Mouse (Mus musculus): Measurements from ENCODE around the gene Ascc3. TPM values are rescaled to one million over a fixed set of nuclear protein-coding genes. Genes with fewer than 3 reads are reported as not detected.

Ascc3 gene
- polyA plus RNA-seq, 1 experiment from 2014 or later: 11.1 TPM

DNA sequence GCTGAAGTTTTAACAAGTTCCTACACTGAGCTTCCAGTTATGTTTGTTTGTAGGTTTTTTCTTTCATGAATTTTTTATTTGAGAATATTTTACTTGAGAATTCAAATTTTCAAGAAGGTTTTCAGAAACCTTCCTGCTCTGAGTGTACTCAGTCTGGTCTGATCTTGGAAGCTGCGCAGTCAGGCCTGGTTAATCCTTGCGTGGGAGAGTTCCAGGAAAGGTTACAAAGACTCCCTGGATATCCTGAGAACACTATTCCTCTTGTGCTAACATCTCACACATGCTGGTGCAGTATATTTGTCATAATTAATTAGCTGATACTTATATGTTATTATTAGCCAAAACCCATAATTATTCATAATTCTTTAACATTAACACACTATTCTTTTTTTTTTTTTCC lies 242.1 kb downstream of the Ascc3 start:
- Histone ChIP-seq H3K4me2 (ENCODE audit: low read length) (no peak overlapping the region), H3K27me3 (ENCODE audit: insufficient read depth, low read length) (no peaks in the 10 kb centered on the region), H3K36me3 (ENCODE audit: insufficient read depth, low read length) (no peaks in the 10 kb centered on the region), H3K9me3 (replicated peaks; ENCODE audit: low read length) (no peaks in the 10 kb centered on the region), H3K4me1 (replicated peaks; ENCODE audit: insufficient read depth, low read length) (no peaks in the 10 kb centered on the region), H3K4me3 (replicated peaks; ENCODE audit: low read depth, low read length) (no peak overlapping the region), H3K9ac (ENCODE audit: low read depth, low read length) (no peak overlapping the region), H3K27ac (no peak overlapping the region)
- DNase-seq (ENCODE audit: low spot score): peak; percentile 58
- no peak for TF ChIP-seq CTCF (IDR thresholded peaks at IDR 0.05; ENCODE audit: low read depth)
- peak; percentile 72; the same call in 1 of the 2 replicates for ATAC-seq (replicated peaks; ENCODE audit: low FRiP score, low read depth)
- WGBS: 39% methylated on average over 2 of the region's 2 CpGs

DNA sequence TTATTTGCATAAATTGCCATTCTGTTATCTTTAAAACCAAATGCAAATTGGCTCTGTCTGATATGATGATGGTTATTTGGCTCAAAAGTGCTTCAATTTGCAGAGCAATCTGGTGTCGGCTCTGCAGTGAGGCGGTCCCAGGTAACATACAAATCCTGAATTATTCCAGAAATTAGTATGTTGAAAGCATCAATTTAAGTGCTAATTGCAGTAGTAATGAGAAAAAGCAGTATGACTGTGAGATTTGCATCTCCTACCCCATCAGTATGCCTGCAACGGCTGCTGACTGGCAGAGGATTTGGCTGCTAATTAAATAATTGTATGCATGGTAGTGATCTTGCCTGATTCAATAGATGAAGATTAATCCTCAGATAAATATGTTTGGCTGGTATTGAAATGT lies 250.9 kb downstream of the Ascc3 start:
- H3K9ac ChIP-seq (ENCODE audit: low read depth, low read length): no peak overlapping the region
- no peak for DNase-seq (ENCODE audit: low spot score)
- H3K9me3 ChIP-seq (replicated peaks; ENCODE audit: low read length): no peaks in the 10 kb centered on the region
- H3K36me3 ChIP-seq (ENCODE audit: insufficient read depth, low read length): peaks cover 3% of the 10 kb centered on the region; the same call in 1 of the 2 replicates
- no peak for ATAC-seq (replicated peaks; ENCODE audit: low FRiP score, low read depth)
- WGBS: 92% methylated on average over 3 of the region's 3 CpGs
- H3K4me1 ChIP-seq (replicated peaks; ENCODE audit: insufficient read depth, low read length): no peaks in the 10 kb centered on the region
- TF ChIP-seq CTCF (IDR thresholded peaks at IDR 0.05; ENCODE audit: low read depth): no peak
- H3K27me3 ChIP-seq (ENCODE audit: insufficient read depth, low read length): no peaks in the 10 kb centered on the region
- no peak overlapping the region for H3K27ac ChIP-seq
- no peak overlapping the region for H3K4me3 ChIP-seq (replicated peaks; ENCODE audit: low read depth, low read length)
- no peak overlapping the region for H3K4me2 ChIP-seq (ENCODE audit: low read length)

DNA sequence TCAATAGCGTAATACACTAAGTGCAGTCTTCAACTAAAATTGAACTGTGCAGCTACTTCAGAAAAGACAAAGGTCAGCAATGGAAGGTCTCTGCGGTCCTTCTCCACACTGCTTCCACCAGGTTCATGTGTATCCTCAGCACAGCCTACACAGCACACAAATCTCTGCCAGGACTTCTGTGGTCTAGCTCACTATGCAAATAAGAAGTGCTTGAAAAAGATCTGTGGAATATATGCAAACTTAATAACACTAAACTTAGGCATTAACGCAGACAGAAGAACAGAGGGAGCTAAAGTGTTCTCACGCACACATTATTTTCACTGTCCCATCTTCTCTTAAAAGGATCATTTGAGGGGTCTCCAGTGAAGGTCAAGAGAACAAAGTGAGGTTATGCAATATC lies 275.7 kb downstream of the Ascc3 start:
- 50% methylated on average over 4 of the region's 4 CpGs for WGBS
- no peak for ATAC-seq (replicated peaks; ENCODE audit: low FRiP score, low read depth)
- no peak overlapping the region for H3K9ac ChIP-seq (ENCODE audit: low read depth, low read length)
- no peak overlapping the region for H3K27ac ChIP-seq
- H3K36me3 ChIP-seq (ENCODE audit: insufficient read depth, low read length): no peaks in the 10 kb centered on the region
- H3K27me3 ChIP-seq (ENCODE audit: insufficient read depth, low read length): no peaks in the 10 kb centered on the region
- no peaks in the 10 kb centered on the region for H3K9me3 ChIP-seq (replicated peaks; ENCODE audit: low read length)
- no peak for TF ChIP-seq CTCF (IDR thresholded peaks at IDR 0.05; ENCODE audit: low read depth)
- DNase-seq (ENCODE audit: low spot score): peak; percentile 16
- H3K4me2 ChIP-seq (ENCODE audit: low read length): no peak overlapping the region
- H3K4me1 ChIP-seq (replicated peaks; ENCODE audit: insufficient read depth, low read length): no peaks in the 10 kb centered on the region
- no peak overlapping the region for H3K4me3 ChIP-seq (replicated peaks; ENCODE audit: low read depth, low read length)

DNA sequence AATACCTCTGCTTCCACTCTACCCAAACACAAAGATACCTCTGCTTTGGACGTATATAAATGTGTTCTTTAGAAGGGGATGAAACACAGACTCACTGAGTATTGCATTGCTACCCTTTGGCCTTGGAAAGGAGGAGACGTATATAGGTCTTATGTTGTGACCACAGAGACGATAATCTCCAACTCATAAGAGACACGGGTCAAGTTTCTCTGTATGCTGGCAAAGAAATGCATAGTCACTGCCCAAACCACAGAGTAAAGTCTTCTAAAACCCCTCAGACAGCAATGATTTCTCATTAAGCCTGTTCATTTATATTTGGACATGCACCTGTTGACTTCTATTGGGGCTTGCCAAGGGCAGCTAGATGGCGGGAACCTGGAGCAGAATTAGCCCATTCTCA lies 284.5 kb downstream of the Ascc3 start:
- Histone ChIP-seq H3K9ac (ENCODE audit: low read depth, low read length) (no peak overlapping the region), H3K4me3 (replicated peaks; ENCODE audit: low read depth, low read length) (no peak overlapping the region), H3K27ac (no peak overlapping the region), H3K36me3 (ENCODE audit: insufficient read depth, low read length) (no peaks in the 10 kb centered on the region), H3K4me2 (ENCODE audit: low read length) (no peak overlapping the region), H3K27me3 (ENCODE audit: insufficient read depth, low read length) (no peaks in the 10 kb centered on the region), H3K4me1 (replicated peaks; ENCODE audit: insufficient read depth, low read length) (no peaks in the 10 kb centered on the region), H3K9me3 (replicated peaks; ENCODE audit: low read length) (no peaks in the 10 kb centered on the region)
- 83% methylated on average over 5 of the region's 5 CpGs for WGBS
- ATAC-seq (replicated peaks; ENCODE audit: low FRiP score, low read depth): no peak
- TF ChIP-seq CTCF (IDR thresholded peaks at IDR 0.05; ENCODE audit: low read depth): no peak
- DNase-seq (ENCODE audit: low spot score): no peak

DNA sequence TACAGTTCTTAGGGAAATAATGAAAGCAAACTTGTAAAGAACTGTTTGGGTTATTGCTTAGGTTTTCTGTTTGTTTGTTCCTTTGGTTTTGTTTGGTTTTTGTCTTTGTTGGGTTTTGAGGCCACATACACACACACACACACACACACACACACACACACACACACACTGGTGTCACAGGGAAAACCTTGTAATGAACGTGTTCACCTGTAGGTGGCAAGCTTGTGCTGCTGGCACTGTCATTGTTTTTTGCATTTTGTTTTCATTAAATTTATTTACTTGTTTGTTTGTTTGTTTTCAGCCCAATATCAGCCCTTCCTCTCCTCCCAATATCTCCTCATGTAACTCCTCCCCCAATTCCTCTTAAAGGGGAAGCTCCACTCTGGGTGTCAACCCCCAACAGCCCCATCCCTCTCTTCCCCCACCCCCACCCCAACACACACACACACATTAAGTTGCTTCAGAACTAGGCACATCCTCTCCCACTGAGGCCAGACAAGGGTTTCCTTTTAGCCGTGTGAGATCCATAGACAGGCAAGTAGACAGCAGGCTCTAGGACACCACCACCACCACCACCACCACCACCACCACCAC lies 289.1 kb downstream of the Ascc3 start:
- H3K4me2 ChIP-seq (ENCODE audit: low read length): no peak overlapping the region
- no peaks in the 10 kb centered on the region for H3K27me3 ChIP-seq (ENCODE audit: insufficient read depth, low read length)
- DNase-seq (ENCODE audit: low spot score) (peak; percentile 35), ATAC-seq (replicated peaks; ENCODE audit: low FRiP score, low read depth) (peak; percentile 43; the same call in 1 of the 2 replicates)
- H3K36me3 ChIP-seq (ENCODE audit: insufficient read depth, low read length): no peaks in the 10 kb centered on the region
- TF ChIP-seq CTCF (IDR thresholded peaks at IDR 0.05; ENCODE audit: low read depth): peak; percentile 81
- no peak overlapping the region for H3K27ac ChIP-seq
- no peak overlapping the region for H3K9ac ChIP-seq (ENCODE audit: low read depth, low read length)
- no peaks in the 10 kb centered on the region for H3K9me3 ChIP-seq (replicated peaks; ENCODE audit: low read length)
- H3K4me1 ChIP-seq (replicated peaks; ENCODE audit: insufficient read depth, low read length): no peaks in the 10 kb centered on the region
- H3K4me3 ChIP-seq (replicated peaks; ENCODE audit: low read depth, low read length): no peak overlapping the region
- WGBS: 24% methylated on average over 2 of the region's 2 CpGs

DNA sequence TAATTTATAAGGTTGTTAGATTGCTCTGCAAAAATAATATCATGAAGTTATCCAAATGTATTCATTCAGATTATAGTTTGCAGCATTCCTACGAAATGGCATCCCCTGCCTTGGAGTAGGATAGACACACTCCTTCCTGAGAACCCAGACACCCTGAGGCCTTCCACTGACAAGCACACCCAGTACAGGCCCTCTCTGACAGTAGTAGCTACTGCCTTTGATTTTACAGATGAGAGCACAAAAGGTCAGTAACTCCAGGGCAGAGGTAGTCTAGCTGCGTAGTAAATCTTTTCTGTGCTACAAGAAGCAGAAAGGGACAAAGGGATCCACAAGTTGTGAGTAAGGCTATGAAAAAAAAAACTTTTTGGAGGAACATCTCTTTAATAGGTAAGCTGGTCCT lies 289.9 kb downstream of the Ascc3 start:
- Histone ChIP-seq H3K9me3 (replicated peaks; ENCODE audit: low read length) (no peaks in the 10 kb centered on the region), H3K27ac (no peak overlapping the region), H3K27me3 (ENCODE audit: insufficient read depth, low read length) (no peaks in the 10 kb centered on the region), H3K4me2 (ENCODE audit: low read length) (no peak overlapping the region), H3K4me1 (replicated peaks; ENCODE audit: insufficient read depth, low read length) (no peaks in the 10 kb centered on the region), H3K9ac (ENCODE audit: low read depth, low read length) (no peak overlapping the region), H3K4me3 (replicated peaks; ENCODE audit: low read depth, low read length) (no peak overlapping the region), H3K36me3 (ENCODE audit: insufficient read depth, low read length) (no peaks in the 10 kb centered on the region)
- ATAC-seq (replicated peaks; ENCODE audit: low FRiP score, low read depth) (no peak), DNase-seq (ENCODE audit: low spot score) (no peak)
- 50% methylated on average over 2 of the region's 2 CpGs for WGBS
- TF ChIP-seq CTCF (IDR thresholded peaks at IDR 0.05; ENCODE audit: low read depth): no peak

DNA sequence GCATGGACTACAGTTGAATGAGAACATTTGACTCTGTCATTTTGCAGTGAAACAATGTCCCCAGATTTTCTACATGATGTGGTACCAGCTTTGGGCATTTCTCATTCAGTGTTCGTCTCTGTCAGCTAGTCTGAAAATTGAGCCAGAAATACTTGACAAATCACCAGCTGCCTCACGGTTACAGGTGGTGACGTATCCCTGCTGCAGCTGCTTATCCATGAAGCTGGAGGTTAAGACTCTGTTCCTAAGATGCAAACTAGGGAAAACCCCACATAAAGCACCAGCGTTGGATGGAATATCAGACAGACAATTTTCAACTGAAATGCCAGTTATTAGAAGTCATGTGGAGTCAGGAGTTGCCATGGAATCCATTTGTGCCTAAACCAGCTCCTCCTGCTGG lies 293.8 kb downstream of the Ascc3 start:
- H3K36me3 ChIP-seq (ENCODE audit: insufficient read depth, low read length): no peaks in the 10 kb centered on the region
- WGBS: 57% methylated on average over 4 of the region's 4 CpGs
- H3K9me3 ChIP-seq (replicated peaks; ENCODE audit: low read length): no peaks in the 10 kb centered on the region
- H3K4me2 ChIP-seq (ENCODE audit: low read length): no peak overlapping the region
- H3K4me3 ChIP-seq (replicated peaks; ENCODE audit: low read depth, low read length): no peak overlapping the region
- H3K27ac ChIP-seq: no peak overlapping the region
- no peak for DNase-seq (ENCODE audit: low spot score)
- TF ChIP-seq CTCF (IDR thresholded peaks at IDR 0.05; ENCODE audit: low read depth): no peak
- ATAC-seq (replicated peaks; ENCODE audit: low FRiP score, low read depth): no peak
- peaks cover 21% of the 10 kb centered on the region; the same call in 1 of the 2 replicates for H3K27me3 ChIP-seq (ENCODE audit: insufficient read depth, low read length)
- no peaks in the 10 kb centered on the region for H3K4me1 ChIP-seq (replicated peaks; ENCODE audit: insufficient read depth, low read length)
- no peak overlapping the region for H3K9ac ChIP-seq (ENCODE audit: low read depth, low read length)
